Mouse (Mus musculus): ENCODE results near the gene Swi5. TPM values are rescaled to one million over a fixed set of nuclear protein-coding genes. Genes with fewer than 3 reads are reported as not detected.
"Not testable (repeated sequence)": the region's sequence is repeated elsewhere in the genome, so short reads cannot be mapped to it uniquely, and the experiment has no call there.

The Swi5 gene
- total RNA-seq, 4 experiments from 2014 or later: 204 to 222 (median 213) TPM

DNA sequence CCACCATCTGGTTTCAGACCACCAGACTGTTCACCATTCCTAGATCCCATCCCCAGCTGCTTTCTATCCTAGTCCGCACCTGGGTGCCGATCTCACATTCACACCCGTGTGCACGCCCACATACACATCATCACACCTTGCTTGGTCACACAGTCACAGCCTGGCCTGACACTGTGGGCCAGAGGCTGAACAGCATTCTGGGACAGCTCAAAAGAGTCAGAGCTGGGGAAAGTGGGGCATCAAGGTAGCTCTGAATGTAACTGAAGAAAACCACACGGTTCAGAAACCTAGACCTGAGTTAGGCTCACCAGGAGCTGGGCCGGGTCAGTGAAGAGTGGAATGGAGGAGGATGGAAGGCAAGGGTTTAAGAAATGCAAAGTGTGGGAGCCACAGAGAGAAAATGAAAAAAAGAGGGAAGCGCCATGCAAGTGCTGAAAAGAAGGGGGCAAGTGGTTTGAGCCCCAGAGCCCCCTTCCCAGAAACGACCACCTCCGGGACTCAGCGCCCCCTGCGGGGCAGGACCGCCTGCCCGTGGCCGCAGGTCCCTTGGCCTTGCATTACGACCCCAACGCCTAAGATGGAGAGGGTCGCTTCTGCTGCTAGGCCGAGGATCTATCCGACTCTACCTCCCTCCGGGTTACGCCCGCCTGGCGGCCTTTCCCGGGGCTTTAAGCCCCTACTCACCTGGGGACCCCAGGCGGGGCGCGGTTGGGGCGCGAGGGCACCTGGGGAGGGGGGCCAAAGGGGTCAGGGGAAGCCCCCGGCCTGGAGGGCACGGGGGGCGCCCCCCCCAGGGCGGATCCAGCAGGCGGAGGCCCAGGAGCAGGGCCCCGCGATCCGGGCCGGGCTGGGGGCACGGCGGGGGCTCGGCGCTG, 23.8 kb upstream of the Swi5 start:
- DNase-seq (ENCODE audit: low spot score in 2 of 2): no peak

GRCm38 (mm10) chr2:32310096-32310845, 22.4 kb upstream of the Swi5 start:
- no peak for DNase-seq (ENCODE audit: low spot score in 2 of 2)

- no peak for DNase-seq (ENCODE audit: low spot score in 2 of 2)
These were observed 21.1 kb upstream of the Swi5 start for GRCm38 (mm10) chr2:32308870-32309568.

DNA sequence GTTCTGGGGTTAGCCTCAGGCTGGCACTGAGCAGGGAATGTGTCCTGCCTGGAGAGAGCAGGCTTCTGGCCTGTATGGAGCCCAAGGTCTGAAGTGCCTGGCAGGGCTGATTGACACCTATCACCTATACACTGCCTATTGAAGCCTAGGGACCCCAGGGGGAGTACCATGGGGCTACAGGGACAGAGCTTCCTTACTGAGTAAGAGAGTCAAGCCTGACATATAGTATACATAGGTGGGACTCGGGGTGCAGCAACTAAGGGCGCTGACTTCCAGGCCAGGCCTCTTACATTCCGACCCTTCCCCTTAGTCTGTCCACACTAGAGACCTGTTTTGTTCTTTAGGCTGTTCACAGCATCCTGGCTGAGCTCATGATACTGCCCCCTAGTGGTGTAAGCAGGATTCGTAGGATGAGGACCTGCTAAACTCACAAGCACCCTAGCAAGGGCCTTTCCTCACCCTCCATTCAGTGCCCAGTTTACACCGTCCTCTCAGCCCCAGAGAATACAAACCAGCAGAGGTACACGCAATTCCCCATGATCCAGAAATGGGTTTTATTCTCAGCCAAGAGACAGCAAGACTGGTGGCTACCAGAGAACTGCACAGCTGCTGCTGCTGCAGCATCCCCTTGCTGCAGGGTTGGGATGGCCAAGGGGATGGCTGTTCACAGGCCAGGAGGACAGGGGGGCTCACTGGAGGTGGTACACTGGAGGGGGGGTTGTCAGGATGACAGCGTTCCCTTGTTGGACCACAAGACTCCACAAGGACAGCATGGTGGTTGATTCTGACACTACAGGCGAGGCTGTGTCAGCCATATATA, 20.3 kb upstream of the Swi5 start:
- DNase-seq (ENCODE audit: low spot score in 2 of 2): no peak

GRCm38 (mm10) chr2:32307247-32307798, 19.4 kb upstream of the Swi5 start:
- DNase-seq (ENCODE audit: low spot score in 2 of 2): no peak

DNA sequence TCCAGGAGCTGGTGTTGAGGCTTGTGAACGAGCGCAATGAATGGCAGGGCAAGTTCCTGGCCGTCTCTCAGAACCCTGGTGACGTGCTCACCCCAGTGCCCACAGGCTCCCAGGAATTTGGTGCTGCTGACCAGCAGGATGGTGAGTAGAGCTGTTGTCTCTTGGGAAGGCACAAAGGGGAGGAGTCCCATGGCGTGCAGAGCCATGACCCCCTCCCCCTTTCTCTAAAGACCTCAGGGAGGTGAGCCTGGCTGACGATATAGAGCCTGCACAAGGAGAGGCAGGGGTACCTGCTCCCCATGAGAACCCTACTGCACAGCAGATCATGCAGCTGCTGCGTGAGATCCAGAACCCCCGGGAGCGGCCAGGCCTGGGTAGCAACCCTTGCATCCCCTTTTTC, 18.3 kb upstream of the Swi5 start:
- no peak for DNase-seq (ENCODE audit: low spot score in 2 of 2)

GRCm38 (mm10) chr2:32305668-32306067, 17.8 kb upstream of the Swi5 start:
- no peak for DNase-seq (ENCODE audit: low spot score in 2 of 2)

DNA sequence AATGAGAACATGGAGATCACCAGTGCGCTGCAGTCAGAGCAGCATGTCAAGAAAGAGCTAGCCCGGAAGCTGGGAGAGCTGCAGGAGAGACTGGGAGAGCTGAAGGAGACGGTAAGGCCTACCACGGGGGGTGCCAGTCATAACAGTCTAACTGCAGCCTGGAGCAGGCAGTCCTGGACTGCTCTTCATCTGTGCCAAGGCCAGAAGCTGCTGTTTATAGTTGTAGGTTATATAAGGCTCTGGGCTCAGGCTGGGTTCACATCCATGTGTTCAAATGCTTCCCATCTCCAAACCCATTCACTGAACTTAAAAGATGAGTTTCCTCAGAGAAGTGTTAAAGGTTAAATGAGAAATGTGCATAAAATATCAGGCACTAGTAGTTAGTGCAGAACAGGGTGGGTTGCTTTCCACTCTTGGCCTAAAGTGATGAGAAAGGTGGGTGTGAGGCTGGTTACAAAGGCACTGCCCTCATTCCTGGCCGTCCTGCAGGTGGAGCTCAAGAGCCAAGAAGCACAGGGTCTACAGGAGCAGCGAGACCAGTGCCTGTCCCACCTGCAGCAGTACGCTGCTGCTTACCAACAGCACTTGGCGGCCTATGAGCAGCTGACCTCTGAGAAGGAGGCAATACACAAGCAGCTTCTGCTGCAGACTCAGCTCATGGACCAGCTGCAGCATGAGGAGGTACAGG, 16.4 kb upstream of the Swi5 start:
- peak in 1 of 2 experiments; percentile 53 for DNase-seq (ENCODE audit: low spot score in 2 of 2)

- DNase-seq (ENCODE audit: low spot score in 2 of 2): no peak
These were observed 15.1 kb upstream of the Swi5 start for GRCm38 (mm10) chr2:32302952-32303351.

DNA sequence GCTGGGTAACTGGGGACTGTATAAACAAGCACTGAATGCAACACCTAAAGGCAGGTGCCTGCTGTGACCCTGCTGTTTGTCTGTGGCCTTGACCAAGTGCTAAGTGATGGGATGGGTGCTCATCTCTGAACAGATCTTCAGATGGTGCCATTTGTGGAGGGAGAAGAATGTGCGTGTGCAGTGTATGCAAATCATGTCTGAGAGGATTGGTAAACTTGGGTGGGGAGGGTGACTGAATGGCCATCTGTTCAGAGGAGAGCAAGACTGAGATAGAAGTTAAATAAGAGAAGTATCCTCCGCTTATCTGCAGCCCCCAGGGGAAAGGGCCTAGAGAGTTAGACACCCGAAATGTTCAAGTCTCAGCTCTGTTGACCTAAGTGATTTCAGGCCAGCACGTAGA, 11.6 kb upstream of the Swi5 start:
- no peak for DNase-seq (ENCODE audit: low spot score in 2 of 2)

DNA sequence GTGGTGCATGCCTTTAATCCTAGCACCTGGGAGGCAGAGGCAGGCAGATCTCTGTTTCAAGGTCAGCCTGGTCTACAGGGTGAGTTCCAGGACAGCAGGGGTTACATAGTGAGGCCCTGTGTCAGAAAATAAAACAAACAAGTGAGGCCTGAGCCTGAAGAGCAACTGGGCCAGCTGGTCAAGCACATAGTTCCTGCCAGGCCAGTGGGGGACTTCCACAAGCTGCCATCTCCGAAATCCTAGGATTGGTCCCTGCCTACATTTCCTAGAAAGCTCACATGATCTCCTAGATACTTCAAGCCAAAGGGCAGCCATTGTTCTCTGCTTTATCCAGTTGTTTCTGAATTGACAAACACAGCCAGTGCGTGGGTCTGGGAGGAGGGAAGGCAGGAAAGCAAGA, 8.0 kb upstream of the Swi5 start:
- DNase-seq (ENCODE audit: low spot score in 2 of 2): not testable (repeated sequence)

DNA sequence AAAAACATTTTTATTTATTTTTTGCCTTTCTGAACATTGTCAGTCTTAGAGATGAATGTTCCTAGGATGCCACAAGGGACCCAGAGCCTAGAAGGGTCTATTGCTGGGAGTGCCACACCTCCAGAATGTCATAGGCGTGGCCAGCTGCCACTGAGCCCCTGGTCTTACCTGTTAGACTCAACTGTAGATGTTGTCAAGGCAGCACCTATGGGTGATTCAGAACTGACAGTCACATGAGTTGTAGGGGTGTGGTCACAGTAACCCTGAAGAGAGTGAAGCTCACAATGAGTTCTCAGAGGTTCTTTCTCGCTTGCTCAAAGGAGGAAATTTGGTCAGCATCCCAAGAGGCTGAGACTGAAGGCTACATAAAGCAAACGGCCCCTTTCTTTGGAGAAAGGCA, 7.4 kb upstream of the Swi5 start:
- no peak for DNase-seq (ENCODE audit: low spot score in 2 of 2)

DNA sequence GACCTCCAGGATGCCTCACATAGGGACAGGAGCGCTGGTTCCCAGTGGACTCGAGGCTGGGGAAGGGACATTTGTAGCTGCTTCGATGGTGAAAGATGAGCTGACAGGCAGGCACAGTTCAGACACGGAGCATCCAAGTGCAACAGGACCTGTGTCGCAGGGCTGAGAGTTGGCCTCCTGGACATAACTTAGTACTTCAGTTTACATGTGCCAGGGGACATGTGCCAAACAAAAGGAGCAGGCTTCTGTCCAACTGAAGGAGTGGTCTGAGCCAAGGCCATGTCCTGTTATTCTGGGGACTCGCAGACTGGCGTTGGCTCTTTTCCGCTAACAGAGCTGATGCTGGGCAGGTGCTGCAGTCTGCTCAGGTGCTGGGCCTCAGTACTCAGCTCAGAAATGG, 6.5 kb upstream of the Swi5 start:
- no peak for DNase-seq (ENCODE audit: low spot score in 2 of 2)

DNA sequence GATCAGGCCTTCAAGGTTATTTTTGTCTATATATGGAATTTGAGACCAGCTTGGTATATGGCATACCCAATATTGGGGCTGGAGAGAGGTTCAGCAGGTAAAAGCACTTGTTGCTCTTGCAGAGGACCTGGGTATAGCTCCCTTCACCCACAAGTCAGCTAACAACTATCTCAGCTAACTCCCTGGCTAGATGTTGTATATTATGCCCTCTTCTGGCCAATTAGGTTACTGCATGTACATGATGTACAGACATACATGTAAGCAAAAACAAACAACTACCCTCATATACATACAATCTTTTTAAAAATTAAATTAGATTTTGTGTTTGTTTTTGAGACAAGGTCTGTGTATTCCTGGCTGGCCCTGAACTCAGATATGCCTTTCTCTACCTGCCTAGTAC, 1.7 kb upstream of the Swi5 start:
- DNase-seq (ENCODE audit: low spot score in 2 of 2): no peak

- no peak for DNase-seq (ENCODE audit: low spot score in 2 of 2)
These were observed 576 bp upstream of the Swi5 start for GRCm38 (mm10) chr2:32288371-32288931.

- DNase-seq (ENCODE audit: low spot score in 2 of 2): no peak
These were observed 488 bp downstream of the Swi5 start, which contains the start of gene Golga2 for GRCm38 (mm10) chr2:32287334-32287840. Gene Golga2 (plus strand): TSS chr2:32287384.

- no peak for DNase-seq (ENCODE audit: low spot score in 2 of 2)
These were observed 3.9 kb downstream of the Swi5 start for GRCm38 (mm10) chr2:32283986-32284385.

- no peak for DNase-seq (ENCODE audit: low spot score in 2 of 2)
These were observed 5.1 kb downstream of the Swi5 start for GRCm38 (mm10) chr2:32282727-32283126.

GRCm38 (mm10) chr2:32282289-32282688, 5.6 kb downstream of the Swi5 start:
- no peak for DNase-seq (ENCODE audit: low spot score in 2 of 2)

DNA sequence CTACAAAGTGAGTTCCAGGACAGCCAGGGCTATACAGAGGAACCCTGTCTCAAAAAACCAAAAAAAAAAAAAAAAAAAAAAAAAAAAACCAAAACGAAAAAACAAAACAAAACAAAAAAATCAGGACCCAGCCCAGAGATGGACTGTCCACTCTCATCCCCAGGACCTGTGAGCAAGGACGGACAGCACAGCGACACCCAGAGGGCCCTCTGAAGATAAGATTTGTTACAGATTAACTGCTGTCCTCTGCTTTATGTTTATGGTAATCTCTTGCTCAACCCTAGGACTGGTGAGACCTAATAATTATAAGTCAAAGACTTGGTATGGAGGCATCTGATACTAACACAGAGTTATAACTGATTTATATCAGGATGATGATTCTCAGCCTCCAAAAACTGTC, 12.1 kb downstream of the Swi5 start:
- DNase-seq (ENCODE audit: low spot score in 2 of 2): no peak

Measured in left cerebral cortex, adult 8-10 months (tissue).